In genomic region chr1:71370266-71370665, GRCm38 (mm10) we compare ENCODE assay signal across 28 mouse cellular contexts. TPM values are rescaled to one million over a fixed set of nuclear protein-coding genes. Genes with fewer than 3 reads are reported as not detected.
"Had no signal": no experiment of that assay in that cellular context is flagged by ENCODE, and none has a peak within 500 bp of the region (broad histone marks: within the 10 kb centered on the region; RNA-seq: fewer than 3 reads in every experiment).

No protein-coding gene starts in this region.

- DNase-seq: left cerebral cortex, postnatal 4 days; liver; liver, embryonic 13.5 days; liver, postnatal 0 days; lung, adult 18-20 months; lung, adult 2 months; lung, embryonic 14.5 days; lung, postnatal 10 days; lung, postnatal 14 days; lung, postnatal 36 days; lung, postnatal 4 days; midbrain, embryonic 14.5 days had no signal

RNA-seq across cellular contexts. Expression of gene Abca12, which starts 44.4 kb away (rescaled TPM):
- total RNA-seq: liver, adult 2 months; megakaryocyte progenitor cell, adult 5-6 weeks; megakaryocyte, adult 5-6 weeks; megakaryocyte-erythroid progenitor cell, adult 5-6 weeks; monocyte, adult 5-6 weeks had no signal
- polyA plus RNA-seq: liver, adult 2 months; liver, embryonic 11.5 days; liver, embryonic 12.5 days; liver, embryonic 13.5 days; liver, embryonic 14.5 days; liver, embryonic 15.5 days; liver, embryonic 16.5 days; liver, postnatal 0 days; lung, embryonic 16.5 days; lung, postnatal 0 days; macrophage; midbrain, embryonic 10.5 days; midbrain, embryonic 11.5 days; midbrain, embryonic 13.5 days; midbrain, embryonic 14.5 days had no signal
